Mouse (Mus musculus) liver, postnatal 0 days (tissue): ENCODE results near the gene Slc9a5. TPM values are rescaled to one million over a fixed set of nuclear protein-coding genes. Genes with fewer than 3 reads are reported as not detected.

Source experiments
- ATAC-seq: fragments of 200-750 bp; cut with Nextera tagmentation; 2 replicates; pipeline ENCODE4 v1.8.0; 2017; ENCODE audit warnings: mild to moderate bottlenecking, moderate library complexity
- DNase-seq: peaks from one replicate; pipeline ENCODE4 v3.0.0-alpha.2; 2016
- H3K27ac ChIP-seq: fragments of 300-500 bp; sonication (generic); 2 replicates; pipeline ENCODE4 v1.5.1; 2014; ENCODE audit warnings: antibody characterized with exemption, moderate library complexity, mild to moderate bottlenecking, low read depth
- H3K27me3 ChIP-seq: fragments of 300-500 bp; sonication (generic); 2 replicates; pipeline ENCODE4 v1.6.1; 2014; ENCODE audit warnings: low read length, control low read depth, mixed read lengths; ENCODE audit not compliant: insufficient read depth
- H3K36me3 ChIP-seq: fragments of 300-500 bp; sonication (generic); replicated peaks from 2 replicates; pipeline ENCODE4 v1.6.1; 2014; ENCODE audit warnings: mild to moderate bottlenecking, control low read depth, low read length, moderate library complexity, mixed read lengths; ENCODE audit not compliant: insufficient read depth
- H3K4me1 ChIP-seq: fragments of 300-500 bp; sonication (generic); 2 replicates; pipeline ENCODE4 v1.6.1; 2014; ENCODE audit warnings: antibody characterized with exemption, mild to moderate bottlenecking, control low read depth; ENCODE audit not compliant: insufficient read depth
- H3K4me2 ChIP-seq: fragments of 300-500 bp; sonication (generic); 2 replicates; pipeline ENCODE4 v1.6.1; 2014; ENCODE audit warnings: low read depth, mild to moderate bottlenecking, low read length, moderate library complexity, mixed read lengths
- H3K4me3 ChIP-seq: fragments of 300-500 bp; sonication (generic); 2 replicates; pipeline ENCODE4 v1.5.1; 2014; ENCODE audit warnings: low read depth, low read length
- H3K9ac ChIP-seq: fragments of 300-500 bp; sonication (generic); replicated peaks from 2 replicates; pipeline ENCODE4 v1.6.1; 2014; ENCODE audit warnings: mild to moderate bottlenecking, moderate library complexity
- H3K9me3 ChIP-seq: fragments of 300-500 bp; sonication (generic); 2 replicates; pipeline ENCODE4 v1.6.1; 2016; ENCODE audit warnings: mild to moderate bottlenecking, control low read depth, low read length, mixed read lengths
- CTCF ChIP-seq: sonication (generic); IDR thresholded peaks from 2 replicates; pipeline ENCODE4 v1.5.1; 2016; ENCODE audit warnings: antibody characterized with exemption, low read depth
- EP300 ChIP-seq: IDR thresholded peaks from 2 replicates; pipeline ENCODE4 v1.6.1; 2016; ENCODE audit warnings: antibody characterized with exemption, low read depth, mild to moderate bottlenecking
- WGBS: fragments of 180-500 bp; shearing (Covaris S2); extraction: QIAGEN DNeasy Blood & Tissue Kit; methylation state at CpG from one replicate; pipeline ENCODE4 v1.1.7; 2014; ENCODE audit not compliant: insufficient replicate concordance; 5-methylcytosine and 5-hydroxymethylcytosine counted together
- polyA plus RNA-seq: library from polyadenylated mRNA; unstranded; fragments of >200 nt; fragmentation: Nextera tagmentation; extraction: Ambion mirVana; gene quantifications from 2 replicates; pipeline ENCODE4 v1.2.1, GENCODE M21; 2015

The Slc9a5 gene
- polyA plus RNA-seq, 1 experiment from 2014 or later: 0.16 TPM

- TF ChIP-seq CTCF: peak; percentile 73
- TF ChIP-seq EP300: no peak
- Histone ChIP-seq H3K27ac (no peak overlapping the region), H3K4me1 (peaks cover 5% of the 10 kb centered on the region; the same call in 1 of the 2 replicates), H3K27me3 (no peaks in the 10 kb centered on the region), H3K4me2 (peak overlapping the region; percentile 42), H3K9ac (no peak overlapping the region), H3K9me3 (no peaks in the 10 kb centered on the region), H3K36me3 (no peaks in the 10 kb centered on the region), H3K4me3 (no peak overlapping the region)
- ATAC-seq (peak; percentile 53), DNase-seq (peak; percentile 64)
- 33% methylated on average over 33 of the region's 33 CpGs for WGBS
Observed at GRCm38 (mm10) chr8:105374513-105374966, 25.9 kb downstream of the Slc9a5 start.

GRCm38 (mm10) chr8:105378673-105379072 lies 30.0 kb downstream of the Slc9a5 start:
- Histone ChIP-seq H3K4me3 (no peak overlapping the region), H3K9me3 (no peaks in the 10 kb centered on the region), H3K27ac (no peak overlapping the region), H3K4me2 (no peak overlapping the region), H3K9ac (no peak overlapping the region), H3K27me3 (no peaks in the 10 kb centered on the region), H3K4me1 (peaks cover 5% of the 10 kb centered on the region; the same call in 1 of the 2 replicates), H3K36me3 (no peaks in the 10 kb centered on the region)
- TF ChIP-seq EP300: no peak
- no peak for TF ChIP-seq CTCF
- DNase-seq (peak; percentile 68), ATAC-seq (no peak)
- 67% methylated on average over 19 of the region's 19 CpGs for WGBS

- TF ChIP-seq EP300: no peak
- no peak for TF ChIP-seq CTCF
- no peak for DNase-seq
- no peak overlapping the region for H3K4me2 ChIP-seq
- 68% methylated on average over 12 of the region's 12 CpGs for WGBS
- H3K4me3 ChIP-seq: no peak overlapping the region
- no peaks in the 10 kb centered on the region for H3K27me3 ChIP-seq
- no peaks in the 10 kb centered on the region for H3K36me3 ChIP-seq
- H3K9ac ChIP-seq: no peak overlapping the region
- no peak overlapping the region for H3K27ac ChIP-seq
- no peak for ATAC-seq
- no peaks in the 10 kb centered on the region for H3K4me1 ChIP-seq
- H3K9me3 ChIP-seq: no peaks in the 10 kb centered on the region
Observed at GRCm38 (mm10) chr8:105380308-105380707, 31.7 kb downstream of the Slc9a5 start.

GRCm38 (mm10) chr8:105384070-105384469 lies 35.4 kb downstream of the Slc9a5 start:
- Histone ChIP-seq H3K4me2 (no peak overlapping the region), H3K9ac (no peak overlapping the region), H3K27me3 (no peaks in the 10 kb centered on the region), H3K36me3 (no peaks in the 10 kb centered on the region), H3K27ac (no peak overlapping the region), H3K4me1 (no peaks in the 10 kb centered on the region), H3K4me3 (no peak overlapping the region), H3K9me3 (no peaks in the 10 kb centered on the region)
- no peak for ATAC-seq
- 95% methylated on average over 2 of the region's 2 CpGs for WGBS
- DNase-seq: no peak
- TF ChIP-seq CTCF (peak; percentile 29; the same call in 1 of the 2 replicates), EP300 (no peak)

GRCm38 (mm10) chr8:105387151-105387550 lies 38.5 kb downstream of the Slc9a5 start:
- H3K9ac ChIP-seq: no peak overlapping the region
- H3K27ac ChIP-seq: no peak overlapping the region
- TF ChIP-seq CTCF (no peak), EP300 (no peak)
- H3K9me3 ChIP-seq: no peaks in the 10 kb centered on the region
- H3K4me1 ChIP-seq: no peaks in the 10 kb centered on the region
- no peak overlapping the region for H3K4me3 ChIP-seq
- H3K36me3 ChIP-seq: no peaks in the 10 kb centered on the region
- WGBS: 50% methylated on average over 1 of the region's 1 CpGs
- H3K4me2 ChIP-seq: no peak overlapping the region
- H3K27me3 ChIP-seq: no peaks in the 10 kb centered on the region
- DNase-seq (no peak), ATAC-seq (no peak)

- DNase-seq: no peak
Observed at GRCm38 (mm10) chr8:105389096-105389495, 40.5 kb downstream of the Slc9a5 start.

More at GRCm38 (mm10) chr8:105389096-105389495, 40.5 kb downstream of the Slc9a5 start:
- no peaks in the 10 kb centered on the region for H3K27me3 ChIP-seq
- no peaks in the 10 kb centered on the region for H3K9me3 ChIP-seq
- H3K36me3 ChIP-seq: no peaks in the 10 kb centered on the region
- H3K9ac ChIP-seq: no peak overlapping the region
- no peak for ATAC-seq
- TF ChIP-seq CTCF (no peak), EP300 (no peak)
- no peak overlapping the region for H3K4me2 ChIP-seq
- H3K4me1 ChIP-seq: no peaks in the 10 kb centered on the region
- H3K4me3 ChIP-seq: no peak overlapping the region
- H3K27ac ChIP-seq: no peak overlapping the region
- 64% methylated on average over 6 of the region's 6 CpGs for WGBS
